Mouse (Mus musculus) heart, embryonic 10.5 days (tissue): Measurements from ENCODE around the gene Eif5b. TPM values are rescaled to one million over a fixed set of nuclear protein-coding genes. Genes with fewer than 3 reads are reported as not detected.

Experiments used
- DNase-seq: peaks from one replicate; pipeline ENCODE4 v3.0.0-alpha.2; 2017; ENCODE audit warnings: low spot score
- H3K27ac ChIP-seq: fragments of 300-500 bp; sonication (generic); 2 replicates; pipeline ENCODE4 v1.5.1; 2016; ENCODE audit warnings: mild to moderate bottlenecking
- H3K27me3 ChIP-seq: fragments of 300-500 bp; sonication (generic); 2 replicates; pipeline ENCODE4 v1.6.1; 2016; ENCODE audit warnings: mild to moderate bottlenecking; ENCODE audit not compliant: poor library complexity, insufficient read depth, severe bottlenecking
- H3K36me3 ChIP-seq: fragments of 300-500 bp; sonication (generic); 2 replicates; pipeline ENCODE4 v1.6.1; 2016; ENCODE audit warnings: mild to moderate bottlenecking, moderate library complexity
- H3K4me1 ChIP-seq: fragments of 300-500 bp; sonication (generic); 2 replicates; pipeline ENCODE4 v1.6.1; 2016; ENCODE audit warnings: mild to moderate bottlenecking
- H3K4me3 ChIP-seq: fragments of 300-500 bp; sonication (generic); 2 replicates; pipeline ENCODE4 v1.5.1; 2016; ENCODE audit warnings: mild to moderate bottlenecking, moderate library complexity
- H3K9me3 ChIP-seq: fragments of 300-500 bp; sonication (generic); 2 replicates; pipeline ENCODE4 v1.6.1; 2016; ENCODE audit warnings: mild to moderate bottlenecking, moderate library complexity
- WGBS: fragments of 180-500 bp; shearing (Covaris S2); methylation state at CpG from one replicate; pipeline ENCODE4 v1.1.7; 2016; 5-methylcytosine and 5-hydroxymethylcytosine counted together
- polyA plus RNA-seq: library from polyadenylated mRNA; unstranded; fragments of >200 nt; fragmentation: Nextera tagmentation; extraction: Ambion mirVana; gene quantifications from 2 replicates; pipeline ENCODE4 v1.2.1, GENCODE M21; 2016

Gene Eif5b
- polyA plus RNA-seq, 1 experiment from 2014 or later = 29.5 TPM

DNA sequence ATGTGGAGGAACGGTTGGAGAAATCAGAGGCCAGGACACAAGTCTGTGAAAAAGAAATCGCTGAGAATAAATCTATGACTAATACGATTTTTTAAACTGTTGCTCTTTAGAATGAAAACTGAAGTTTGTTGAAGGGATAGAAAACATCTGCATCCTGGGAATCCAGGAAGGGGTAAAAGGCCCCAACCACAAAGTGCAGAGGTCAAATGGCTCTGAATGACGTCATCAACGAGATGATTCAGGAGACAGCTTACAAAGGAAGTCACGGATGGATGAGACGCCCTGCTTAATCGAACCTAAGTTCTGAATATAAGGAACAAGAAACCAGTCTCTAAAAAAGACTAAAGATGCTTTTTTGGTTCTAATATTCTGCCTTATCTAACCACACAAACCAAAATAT is 83.5 kb downstream of the Eif5b start:
- Histone ChIP-seq H3K4me3 (no peak overlapping the region), H3K27me3 (no peaks in the 10 kb centered on the region), H3K27ac (no peak overlapping the region), H3K9me3 (no peaks in the 10 kb centered on the region), H3K36me3 (peaks cover 59% of the 10 kb centered on the region), H3K4me1 (no peaks in the 10 kb centered on the region)
- 75% methylated on average over 8 of the region's 8 CpGs for WGBS
- DNase-seq = no peak

DNA sequence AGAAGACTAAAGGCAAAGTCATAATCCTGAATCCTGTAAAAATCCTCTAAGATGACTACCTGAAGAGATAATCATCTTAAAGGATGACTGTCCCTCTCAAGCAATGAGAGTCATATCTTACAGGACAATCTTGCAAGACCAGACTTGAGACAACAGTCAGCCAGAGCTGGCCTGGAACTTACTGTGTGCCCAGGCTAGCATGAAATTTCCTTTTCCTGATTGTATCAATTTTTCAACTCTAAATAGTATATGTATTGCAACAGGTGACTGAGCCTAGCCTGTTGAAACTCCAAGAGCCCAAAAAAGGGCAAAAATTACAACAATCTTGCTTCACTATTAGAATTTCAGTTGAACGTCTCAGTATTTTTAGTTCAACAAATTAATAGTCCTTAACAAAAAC is 105.4 kb downstream of the Eif5b start:
- Histone ChIP-seq H3K4me1 (peaks cover 28% of the 10 kb centered on the region), H3K27ac (peak overlapping the region; percentile 76), H3K36me3 (peaks cover 23% of the 10 kb centered on the region), H3K9me3 (no peaks in the 10 kb centered on the region), H3K27me3 (no peaks in the 10 kb centered on the region), H3K4me3 (no peak overlapping the region)
- 63% methylated on average over 1 of the region's 1 CpGs for WGBS
- no peak for DNase-seq

DNA sequence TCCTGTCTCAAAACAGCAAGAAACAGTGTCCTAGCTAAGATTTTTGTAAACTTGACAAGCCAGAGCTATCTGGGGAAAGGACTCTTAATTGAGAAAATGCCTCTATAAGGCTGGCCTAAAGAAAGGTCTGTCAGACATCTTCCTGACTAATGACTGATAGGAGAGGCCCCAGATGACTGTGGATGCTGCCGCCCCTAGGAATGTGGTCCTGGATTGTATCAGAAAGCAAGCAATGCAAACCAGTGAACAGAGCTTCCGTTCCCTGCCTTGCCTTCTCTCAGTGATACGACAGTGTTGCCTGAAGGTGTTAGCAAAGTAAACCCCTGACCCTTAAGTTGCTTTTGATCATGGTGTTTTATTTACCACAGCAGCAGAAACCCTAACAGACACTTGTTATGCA is 106.0 kb downstream of the Eif5b start:
- Histone ChIP-seq H3K27ac (peak overlapping the region; percentile 76), H3K27me3 (no peaks in the 10 kb centered on the region), H3K9me3 (no peaks in the 10 kb centered on the region), H3K4me1 (peaks cover 28% of the 10 kb centered on the region), H3K36me3 (peaks cover 19% of the 10 kb centered on the region), H3K4me3 (no peak overlapping the region)
- peak; percentile 88 for DNase-seq
- WGBS = 5% methylated on average over 3 of the region's 3 CpGs

Other genes with a start within 250 kb of the Eif5b start
- 4.1 and 4.6 TPM in 2 replicates for gene Tsga10, start 131.6 kb upstream of the Eif5b start, polyA plus RNA-seq
- 8.2 and 8.7 TPM in 2 replicates for gene Lipt1, start 126.3 kb upstream of the Eif5b start, polyA plus RNA-seq
- 11.8 and 19.7 TPM in 2 replicates for gene Mitd1, start 107.6 kb upstream of the Eif5b start, polyA plus RNA-seq
- 245 and 262 TPM in 2 replicates for gene Mrpl30, start 107.5 kb upstream of the Eif5b start, polyA plus RNA-seq
- not detected in 2 replicates for gene Lyg2, start 81.5 kb upstream of the Eif5b start, polyA plus RNA-seq
- not detected in 2 replicates for gene Lyg1, start 40.3 kb upstream of the Eif5b start, polyA plus RNA-seq
- 120 and 143 TPM in 2 replicates for gene Txndc9, start 117 bp upstream of the Eif5b start, polyA plus RNA-seq
- 27.9 and 32.2 TPM in 2 replicates for gene Rev1, start 131.8 kb downstream of the Eif5b start, polyA plus RNA-seq